Mouse (Mus musculus) MEL (cell line): ENCODE measurements around the gene Eftud2. TPM values are rescaled to one million over a fixed set of nuclear protein-coding genes. Genes with fewer than 3 reads are reported as not detected.
A peak's percentile ranks its signal among the peaks of the same experiment; 100 is the strongest.

Source experiments
- DNase-seq: peaks from one replicate; pipeline ENCODE4 v3.0.0; 2011; ENCODE audit warnings: low read depth, low spot score
- H3K27ac ChIP-seq: 2 replicates; pipeline ENCODE4 v1.5.1; 2012; ENCODE audit warnings: low read depth, mild to moderate bottlenecking, control low read depth, low read length, moderate library complexity; ENCODE audit not compliant: control insufficient read depth
- H3K27me3 ChIP-seq, 2 experiments: fragments of 150-350 bp in 1 of 2; sonication (generic) in 1 of 2; 2 replicates each; pipeline ENCODE4 v1.6.1; 2012; ENCODE audit warnings: low read length in 2 of 2, mild to moderate bottlenecking in 2 of 2, improper control_type of control experiment in 1 of 2, moderate library complexity in 1 of 2; ENCODE audit not compliant: insufficient read depth in 2 of 2, control insufficient read depth in 1 of 2
- H3K36me3 ChIP-seq, 2 experiments: 2 replicates each; pipeline ENCODE4 v1.6.1; 2012 to 2014; ENCODE audit warnings: low read length in 2 of 2, improper control_type of control experiment in 1 of 2, inconsistent platforms in 1 of 2, mild to moderate bottlenecking in 1 of 2; ENCODE audit not compliant: insufficient read depth in 2 of 2, control insufficient read depth in 1 of 2
- H3K4me1 ChIP-seq, 2 experiments: fragments of 150-350 bp in 1 of 2; sonication (generic) in 1 of 2; 2 replicates each; pipeline ENCODE4 v1.6.1; 2012; ENCODE audit warnings: low read length in 2 of 2, improper control_type of control experiment in 1 of 2, mild to moderate bottlenecking in 1 of 2; ENCODE audit not compliant: insufficient read depth in 2 of 2, control insufficient read depth in 1 of 2
- H3K4me3 ChIP-seq, 2 experiments: fragments of 150-350 bp in 1 of 2; sonication (generic) in 1 of 2; 2 replicates each; pipeline ENCODE4 v1.5.1; 2012; ENCODE audit warnings: low read depth in 2 of 2, low read length in 2 of 2, mild to moderate bottlenecking in 2 of 2, moderate library complexity in 2 of 2, control low read depth in 1 of 2, improper control_type of control experiment in 1 of 2; ENCODE audit not compliant: control insufficient read depth in 1 of 2, insufficient read depth in 1 of 2
- H3K79me2 ChIP-seq: 2 replicates; pipeline ENCODE4 v1.6.1; 2012; ENCODE audit warnings: mild to moderate bottlenecking, low read length, moderate library complexity; ENCODE audit not compliant: control insufficient read depth, poor library complexity, insufficient read depth
- H3K9ac ChIP-seq: 2 replicates; pipeline ENCODE4 v1.6.1; 2012; ENCODE audit warnings: low read depth, mild to moderate bottlenecking, control low read depth, low read length, moderate library complexity; ENCODE audit not compliant: control insufficient read depth, poor library complexity, severe bottlenecking
- H3K9me3 ChIP-seq: fragments of 150-350 bp; sonication (generic); replicated peaks from 2 replicates; pipeline ENCODE4 v1.6.1; 2012; ENCODE audit warnings: mild to moderate bottlenecking, low read length, improper control_type of control experiment, moderate library complexity; ENCODE audit not compliant: insufficient read depth
- CHD1 ChIP-seq: IDR thresholded peaks from 2 replicates; pipeline ENCODE4 v1.6.1; 2012; ENCODE audit warnings: low read depth, mild to moderate bottlenecking, inconsistent platforms, low read length, improper control_type of control experiment
- E2F4 ChIP-seq: IDR thresholded peaks from 2 replicates; pipeline ENCODE4 v1.6.1; 2011; ENCODE audit warnings: low read depth, low read length, improper control_type of control experiment, borderline replicate concordance
- ELF1 ChIP-seq: IDR thresholded peaks from 2 replicates; pipeline ENCODE4 v1.6.1; 2014; ENCODE audit warnings: low read depth, mild to moderate bottlenecking, inconsistent platforms, low read length, improper control_type of control experiment, moderate library complexity
- HCFC1 ChIP-seq: IDR thresholded peaks from 2 replicates; pipeline ENCODE4 v1.6.1; 2012; ENCODE audit warnings: low read depth, mild to moderate bottlenecking, inconsistent platforms, low read length, improper control_type of control experiment, moderate library complexity
- JUND ChIP-seq: IDR thresholded peaks from 2 replicates; pipeline ENCODE4 v1.6.1; 2011; ENCODE audit warnings: low read depth, mild to moderate bottlenecking, improper control_type of control experiment, low read length
- MAX ChIP-seq: IDR thresholded peaks from 2 replicates; pipeline ENCODE4 v1.6.1; 2011; ENCODE audit warnings: low read length, improper control_type of control experiment
- MYB ChIP-seq: IDR thresholded peaks from 2 replicates; pipeline ENCODE4 v1.6.1; 2011; ENCODE audit warnings: mild to moderate bottlenecking, low read depth, low read length, improper control_type of control experiment
- NELFE ChIP-seq: IDR thresholded peaks from 2 replicates; pipeline ENCODE4 v1.6.1; 2011; ENCODE audit warnings: low read depth, low read length, improper control_type of control experiment
- POLR2AphosphoS2 ChIP-seq: IDR thresholded peaks from 2 replicates; pipeline ENCODE4 v1.6.1; 2011; ENCODE audit warnings: low read length, improper control_type of control experiment
- TBP ChIP-seq: IDR thresholded peaks from 2 replicates; pipeline ENCODE4 v1.8.0; 2011; ENCODE audit warnings: low read depth, low read length, improper control_type of control experiment
- TCF12 ChIP-seq: IDR thresholded peaks from 2 replicates; pipeline ENCODE4 v1.6.1; 2014; ENCODE audit warnings: low read depth, mild to moderate bottlenecking, inconsistent platforms, low read length, improper control_type of control experiment, moderate library complexity
- USF1 ChIP-seq: IDR thresholded peaks from 2 replicates; pipeline ENCODE4 v1.6.1; 2014; ENCODE audit warnings: low read depth, mild to moderate bottlenecking, inconsistent platforms, low read length, improper control_type of control experiment, moderate library complexity
- ZNF384 ChIP-seq: IDR thresholded peaks from 2 replicates; pipeline ENCODE4 v1.6.1; 2012; ENCODE audit warnings: low read depth, mild to moderate bottlenecking, inconsistent platforms, low read length, improper control_type of control experiment
- polyA plus RNA-seq, 2 experiments: library from polyadenylated mRNA; stranded (reverse) in 1 of 2; unstranded in 1 of 2; fragments of >175 nt in 1 of 2; fragments of >200 nt in 1 of 2; gene quantifications; 2 replicates each; pipeline versions ENCODE4 v1.2.1 to v1.2.4; 2012; ENCODE audit warnings: low replicate concordance in 2 of 2, low read depth in 1 of 2; ENCODE audit not compliant: insufficient read length in 2 of 2, insufficient read depth in 1 of 2, missing spikeins in 1 of 2
- total RNA-seq: library from RNA; depleted of rRNA; stranded (reverse); fragments of 300-350 nt; gene quantifications from 2 replicates; pipeline ENCODE4 v1.2.3, GENCODE M21; 2012

Gene Eftud2
- total and polyA plus RNA-seq, 3 experiments = 261 to 1,215 (median 424) TPM

DNA sequence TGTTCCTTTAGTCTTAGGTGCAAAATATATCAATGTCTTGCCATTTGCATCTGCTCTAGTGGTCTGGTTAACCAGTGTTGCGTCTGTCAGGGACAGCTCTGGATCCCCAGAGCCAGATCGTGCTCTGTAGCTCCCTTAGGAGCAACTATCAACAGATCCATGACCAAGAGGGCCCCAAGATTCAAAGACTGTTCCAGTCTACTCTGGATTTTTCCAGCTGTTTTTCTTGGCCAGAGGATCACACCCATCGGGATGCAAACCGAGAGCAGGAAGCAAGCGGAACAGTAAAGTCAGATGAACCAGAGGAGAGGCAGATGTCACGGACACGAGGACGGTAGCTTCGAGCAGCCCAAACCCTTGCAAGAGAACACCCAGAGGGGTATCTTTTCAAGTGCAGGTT is 44.6 kb downstream of the Eftud2 start (continued):
- no peak for TF ChIP-seq E2F4
- TF ChIP-seq TCF12 = no peak

DNA sequence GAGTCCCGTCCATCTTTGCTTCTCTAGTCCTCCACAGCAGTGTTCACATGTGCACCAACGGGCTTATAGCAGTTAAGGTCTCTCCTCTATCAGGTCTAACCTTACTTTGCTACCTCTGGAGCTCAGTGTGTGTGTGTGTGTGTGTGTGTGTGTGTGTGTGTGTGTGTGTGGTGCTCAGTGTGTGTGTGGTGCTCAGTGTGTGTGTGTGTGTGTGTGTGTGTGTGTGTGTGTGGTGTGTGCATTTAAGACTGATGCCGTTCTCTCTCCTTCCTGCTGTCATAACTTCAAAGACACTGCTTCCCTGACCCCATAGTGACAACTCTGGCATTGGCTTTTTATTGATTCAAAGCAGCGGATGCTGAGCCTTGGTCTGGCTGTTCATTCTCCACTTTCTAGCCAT is 45.2 kb downstream of the Eftud2 start, which contains the start of gene Higd1b:
Higd1b (plus strand) TSS at position 301 of the 400 bp plus-strand sequence.
- Histone ChIP-seq H3K4me1 (peaks cover 0 to 3% of the 10 kb centered on the region in 2 experiments; a peak in 1 of 4 replicates), H3K79me2 (no peaks in the 10 kb centered on the region)
- TF ChIP-seq CHD1 (no peak), POLR2AphosphoS2 (0 out of 2 replicates have a peak, but pooled peaks have one; percentile 20)
- TF ChIP-seq, all 39 proteins: peak for 1
- Histone ChIP-seq H3K9ac (no peak within 1 kb of the TSS), H3K9me3 (no peaks in the 10 kb centered on the region), H3K4me3 (no peak within 1 kb of the TSS), H3K27me3 (0 out of 4 replicates have a peak, but pooled peaks cover 0 to 2% of the 10 kb centered on the region in 2 experiments), H3K27ac (no peak within 1 kb of the TSS), H3K36me3 (no peaks in the 10 kb centered on the region; a peak in 1 of 4 replicates)
- no peak for DNase-seq

DNA sequence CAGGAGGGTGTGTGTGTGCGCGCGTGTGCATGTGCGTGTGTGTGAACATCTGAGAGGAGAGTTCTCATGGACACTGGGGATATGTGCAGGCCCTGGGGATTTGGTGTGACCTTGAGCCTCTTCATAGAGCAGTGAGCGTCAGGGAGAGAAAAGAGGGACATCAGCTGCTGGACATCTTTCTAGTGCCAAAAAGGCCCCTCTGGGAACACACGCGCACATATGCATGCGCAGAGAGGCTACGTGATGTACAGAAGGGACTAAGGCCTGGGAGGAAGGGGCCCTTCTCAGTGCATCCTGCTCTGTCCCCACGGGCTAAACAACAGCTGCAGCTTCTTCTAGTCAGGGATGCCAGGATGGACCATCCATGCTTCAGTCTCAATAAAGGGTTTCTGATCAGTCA is 46.6 kb downstream of the Eftud2 start:
- no peaks in the 10 kb centered on the region; a peak in 1 of 4 replicates for H3K36me3 ChIP-seq
- H3K27me3 ChIP-seq = peaks cover 2% of the 10 kb centered on the region in 2 experiments; a peak in 1 of 4 replicates
- no peak overlapping the region for H3K4me3 ChIP-seq
- TF ChIP-seq POLR2AphosphoS2 (no peak), ELF1 (no peak), TBP (no peak), JUND (no peak), MYB (no peak), HCFC1 (no peak), NELFE (no peak), MAX (no peak), ZNF384 (no peak), USF1 (no peak), TCF12 (no peak)
- H3K4me1 ChIP-seq = peaks cover 0 to 3% of the 10 kb centered on the region in 2 experiments; a peak in 1 of 4 replicates
- no peaks in the 10 kb centered on the region for H3K79me2 ChIP-seq
- H3K27ac ChIP-seq = no peak overlapping the region
- no peak overlapping the region for H3K9ac ChIP-seq
- no peaks in the 10 kb centered on the region for H3K9me3 ChIP-seq
- DNase-seq = no peak
